Mouse (Mus musculus) megakaryocyte, embryonic 14.5 days (primary cell): ENCODE measurements around the gene Apoh.

Experiments used
- FLI1 ChIP-seq: IDR thresholded peaks from 2 replicates; pipeline ENCODE4 v1.6.1; 2012; ENCODE audit warnings: low read length, inconsistent platforms, mixed read lengths
- GATA1 ChIP-seq: IDR thresholded peaks from 3 replicates; pipeline ENCODE4 v1.6.1; 2012; ENCODE audit warnings: mixed read lengths, low read length, inconsistent platforms, borderline replicate concordance

DNA sequence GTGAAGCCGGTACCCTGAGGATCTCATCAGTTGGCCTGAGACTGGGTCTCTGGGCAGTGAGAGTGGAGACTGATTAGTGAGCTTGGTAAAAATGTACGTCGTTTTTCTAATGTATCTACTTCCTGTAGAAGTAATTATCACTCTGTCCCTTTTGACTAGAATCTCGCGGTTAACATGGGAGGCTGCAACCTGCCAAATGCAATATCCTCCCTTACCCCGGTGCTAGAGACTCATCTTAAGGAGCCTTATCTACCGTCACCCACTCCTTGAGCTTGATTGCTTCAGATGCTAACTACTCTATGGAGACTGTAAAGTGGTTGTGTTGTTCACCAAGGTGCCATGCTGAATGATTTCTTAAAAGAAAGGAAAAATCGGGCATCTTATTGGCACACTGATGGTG is 1.4 kb upstream of the Apoh start:
- TF ChIP-seq GATA1 (no peak), FLI1 (no peak)
